Mouse (Mus musculus) layer of hippocampus, postnatal 25 days (tissue): ENCODE data around the gene Rnf114. TPM values are rescaled to one million over a fixed set of nuclear protein-coding genes. Genes with fewer than 3 reads are reported as not detected.
A peak's percentile ranks its signal among the peaks of the same experiment; 100 is the strongest.

Experiments
- DNase-seq, 2 experiments: peaks; one replicate each; pipeline ENCODE4 v3.0.0; 2022; ENCODE audit warnings: mixed read lengths in 2 of 2, low spot score in 1 of 2; ENCODE audit errors: extremely low spot score in 1 of 2
- total RNA-seq, 2 experiments: library from RNA; stranded (reverse); gene quantifications; 2 replicates each; pipeline ENCODE4 v1.2.3; 2021

Gene Rnf114
- total RNA-seq, 2 experiments from 2014 or later = 51.1 to 53.1 TPM

GRCm38 (mm10) chr2:167471585-167471984 is 20.9 kb upstream of the Rnf114 start:
- DNase-seq = no peak

- no peak for DNase-seq
These were observed 18.2 kb upstream of the Rnf114 start for GRCm38 (mm10) chr2:167474218-167474617.

GRCm38 (mm10) chr2:167475596-167475995 is 16.8 kb upstream of the Rnf114 start:
- DNase-seq = no peak

GRCm38 (mm10) chr2:167476200-167476688 is 16.2 kb upstream of the Rnf114 start:
- DNase-seq = peak; percentile 60 to 61

- DNase-seq = no peak
These were observed 15.7 kb upstream of the Rnf114 start for GRCm38 (mm10) chr2:167476762-167477161.

GRCm38 (mm10) chr2:167478128-167478527 is 14.3 kb upstream of the Rnf114 start:
- DNase-seq = no peak

GRCm38 (mm10) chr2:167479501-167479900 is 12.9 kb upstream of the Rnf114 start:
- no peak for DNase-seq

GRCm38 (mm10) chr2:167482681-167483080 is 9.8 kb upstream of the Rnf114 start:
- DNase-seq = no peak

- no peak for DNase-seq
These were observed 9.2 kb upstream of the Rnf114 start for GRCm38 (mm10) chr2:167483081-167483826.

- DNase-seq = no peak
These were observed 8.5 kb upstream of the Rnf114 start for GRCm38 (mm10) chr2:167483827-167484410.

- no peak for DNase-seq
These were observed 7.5 kb upstream of the Rnf114 start for GRCm38 (mm10) chr2:167484932-167485331.

- DNase-seq = peak in 1 of 2 experiments; percentile 58
These were observed 6.7 kb upstream of the Rnf114 start for GRCm38 (mm10) chr2:167485501-167486377.

- DNase-seq = no peak
These were observed 5.9 kb upstream of the Rnf114 start for GRCm38 (mm10) chr2:167486573-167486972.

- no peak for DNase-seq
These were observed 4.9 kb upstream of the Rnf114 start for GRCm38 (mm10) chr2:167487551-167487950.

GRCm38 (mm10) chr2:167487994-167488393 is 4.5 kb upstream of the Rnf114 start:
- DNase-seq = no peak

- no peak for DNase-seq
These were observed 1.5 kb upstream of the Rnf114 start for GRCm38 (mm10) chr2:167490813-167491525.

- peak; percentile 90 to 97 for DNase-seq
These were observed 530 bp downstream of the Rnf114 start, which contains the start of gene Spata2 for GRCm38 (mm10) chr2:167492713-167493636. Gene Spata2, minus strand, starts transcription at chr2:167492887.

GRCm38 (mm10) chr2:167496437-167496836 is 4.0 kb downstream of the Rnf114 start:
- no peak for DNase-seq

GRCm38 (mm10) chr2:167497272-167497671 is 4.8 kb downstream of the Rnf114 start:
- DNase-seq = no peak
